Mouse (Mus musculus): ENCODE measurements around the gene Hist1h2bq. TPM values are rescaled to one million over a fixed set of nuclear protein-coding genes. Genes with fewer than 3 reads are reported as not detected.
"Not testable (repeated sequence)": the region's sequence is repeated elsewhere in the genome, so short reads cannot be mapped to it uniquely, and the experiment has no call there.

Gene Hist1h2bq
- total and polyA plus RNA-seq, 3 experiments = 6.2 to 2,195 TPM; not detected in 1

GRCm38 (mm10) chr13:21833461-21833860 lies 23.5 kb upstream of the Hist1h2bq start, which contains the start of the genes Hist1h2ap and Hist1h2br:
Gene Hist1h2ap, minus strand, starts transcription at chr13:21833507.
Gene Hist1h2br, plus strand, starts transcription at chr13:21833743.
- not testable (repeated sequence) for H3K4me3 ChIP-seq (ENCODE audit: control insufficient read depth in 1 of 2, insufficient read depth in 1 of 2, low read depth in 2 of 2, low read length in 2 of 2); H3K9me3 ChIP-seq (replicated peaks; ENCODE audit: insufficient read depth, low read length); H3K27me3 ChIP-seq (ENCODE audit: control insufficient read depth in 1 of 2, insufficient read depth in 2 of 2, low read length in 2 of 2); H3K9ac ChIP-seq (ENCODE audit: control insufficient read depth, low read depth, low read length, poor library complexity, severe bottlenecking); H3K36me3 ChIP-seq (ENCODE audit: control insufficient read depth in 1 of 2, insufficient read depth in 2 of 2, low read length in 2 of 2); H3K79me2 ChIP-seq (ENCODE audit: control insufficient read depth, insufficient read depth, low read length, poor library complexity); H3K4me1 ChIP-seq (ENCODE audit: control insufficient read depth in 1 of 2, insufficient read depth in 2 of 2, low read length in 2 of 2); DNase-seq (ENCODE audit: low read depth, low spot score); H3K27ac ChIP-seq (ENCODE audit: control insufficient read depth, low read depth, low read length)

DNA sequence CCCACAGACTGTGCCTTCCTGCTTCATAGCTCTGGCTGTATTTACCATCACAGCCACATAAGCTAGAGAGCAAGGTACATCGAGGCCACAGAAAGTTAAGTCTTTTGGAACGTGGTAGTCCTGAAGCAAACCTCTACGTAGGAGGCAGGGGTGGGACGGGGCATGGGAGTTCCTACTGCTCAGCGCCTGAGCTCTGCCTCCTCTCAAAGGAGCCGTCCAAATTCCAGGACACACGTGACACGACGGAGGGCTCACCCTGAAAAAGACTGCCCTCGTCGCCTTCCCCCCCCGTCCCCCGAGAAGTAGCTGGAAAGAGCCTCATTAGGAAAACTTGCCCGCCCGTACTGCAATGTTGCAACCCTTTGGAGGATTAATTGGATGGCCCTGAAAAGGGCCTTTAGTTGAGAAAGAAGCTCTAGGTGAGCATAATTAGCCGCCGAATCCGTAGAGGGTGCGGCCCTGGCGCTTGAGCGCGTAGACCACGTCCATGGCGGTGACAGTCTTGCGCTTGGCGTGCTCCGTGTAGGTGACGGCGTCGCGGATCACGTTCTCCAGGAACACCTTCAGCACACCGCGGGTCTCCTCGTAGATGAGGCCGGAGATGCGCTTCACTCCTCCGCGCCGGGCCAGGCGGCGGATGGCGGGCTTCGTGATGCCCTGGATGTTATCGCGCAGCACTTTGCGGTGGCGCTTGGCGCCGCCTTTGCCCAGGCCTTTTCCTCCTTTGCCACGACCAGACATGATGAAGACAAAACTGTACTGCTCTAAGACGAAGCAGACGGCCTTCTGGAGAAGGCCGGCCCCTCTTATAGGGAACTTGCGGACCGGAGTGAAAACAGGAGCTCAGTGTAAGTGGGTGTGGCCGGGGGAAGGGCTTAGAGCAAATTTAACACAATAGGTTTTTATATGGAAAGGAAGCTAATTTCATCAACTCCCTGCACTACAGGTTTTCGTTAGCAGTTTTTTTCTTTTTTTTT lies 21.7 kb upstream of the Hist1h2bq start, which contains the start of gene Hist1h4n:
Gene Hist1h4n, minus strand, starts transcription at position 779 of the 977 bp plus-strand sequence.
- peak within 1 kb of the TSS; percentile 28; the same call in 1 of the 2 replicates for H3K27ac ChIP-seq (ENCODE audit: control insufficient read depth, low read depth, low read length)
- not testable (repeated sequence) for H3K79me2 ChIP-seq (ENCODE audit: control insufficient read depth, insufficient read depth, low read length, poor library complexity); H3K9me3 ChIP-seq (replicated peaks; ENCODE audit: insufficient read depth, low read length); H3K36me3 ChIP-seq (ENCODE audit: control insufficient read depth in 1 of 2, insufficient read depth in 2 of 2, low read length in 2 of 2); H3K9ac ChIP-seq (ENCODE audit: control insufficient read depth, low read depth, low read length, poor library complexity, severe bottlenecking); DNase-seq (ENCODE audit: low read depth, low spot score); H3K27me3 ChIP-seq (ENCODE audit: control insufficient read depth in 1 of 2, insufficient read depth in 2 of 2, low read length in 2 of 2); H3K4me1 ChIP-seq (ENCODE audit: control insufficient read depth in 1 of 2, insufficient read depth in 2 of 2, low read length in 2 of 2); H3K4me3 ChIP-seq (ENCODE audit: control insufficient read depth in 1 of 2, insufficient read depth in 1 of 2, low read depth in 2 of 2, low read length in 2 of 2)
- TF ChIP-seq POLR2A (IDR thresholded peaks at IDR 0.05; ENCODE audit: control insufficient read depth in 1 of 2, insufficient read depth in 1 of 2, low read depth in 1 of 2, low read length in 2 of 2, poor library complexity in 1 of 2) (peak; percentile 20 to 51; a peak in 2 of 4 replicates), ZMIZ1 (IDR thresholded peaks at IDR 0.05; ENCODE audit: low read depth, low read length) (0 out of 2 replicates have a peak, but pooled peaks have one; percentile 41)

- Histone ChIP-seq H3K4me3 (ENCODE audit: control insufficient read depth in 1 of 2, insufficient read depth in 1 of 2, low read depth in 2 of 2, low read length in 2 of 2) (peak overlapping the region in 1 of 2 experiments; percentile 21; a peak in 2 of 4 replicates), H3K79me2 (ENCODE audit: control insufficient read depth, insufficient read depth, low read length, poor library complexity) (no peaks in the 10 kb centered on the region), H3K36me3 (ENCODE audit: control insufficient read depth in 1 of 2, insufficient read depth in 2 of 2, low read length in 2 of 2) (peaks cover 0 to 2% of the 10 kb centered on the region in 2 experiments; a peak in 2 of 4 replicates), H3K4me1 (ENCODE audit: control insufficient read depth in 1 of 2, insufficient read depth in 2 of 2, low read length in 2 of 2) (peaks cover 0 to 5% of the 10 kb centered on the region in 2 experiments; a peak in 2 of 4 replicates), H3K27me3 (ENCODE audit: control insufficient read depth in 1 of 2, insufficient read depth in 2 of 2, low read length in 2 of 2) (no peaks in the 10 kb centered on the region), H3K27ac (ENCODE audit: control insufficient read depth, low read depth, low read length) (peak overlapping the region; percentile 45), H3K9me3 (replicated peaks; ENCODE audit: insufficient read depth, low read length) (no peaks in the 10 kb centered on the region), H3K9ac (ENCODE audit: control insufficient read depth, low read depth, low read length, poor library complexity, severe bottlenecking) (peak overlapping the region; percentile 60)
- DNase-seq (ENCODE audit: low read depth, low spot score) = peak; percentile 43
- TF ChIP-seq TCF12 (IDR thresholded peaks at IDR 0.05; ENCODE audit: low read depth, low read length) = no peak
- TF ChIP-seq USF1 (IDR thresholded peaks at IDR 0.05; ENCODE audit: low read depth, low read length) = no peak
- TF ChIP-seq MXI1 (IDR thresholded peaks at IDR 0.05; ENCODE audit: low read depth, low read length) = no peak
- TF ChIP-seq POLR2AphosphoS2 (IDR thresholded peaks at IDR 0.05; ENCODE audit: low read length) = no peak
- TF ChIP-seq TAL1 (IDR thresholded peaks at IDR 0.05; ENCODE audit: low read length) = no peak
- TF ChIP-seq GABPA (IDR thresholded peaks at IDR 0.05; ENCODE audit: low read depth, low read length) = no peak
- no peak for TF ChIP-seq MEF2A (IDR thresholded peaks at IDR 0.05; ENCODE audit: extremely low read depth, insufficient replicate concordance, low read depth, low read length, poor library complexity, severe bottlenecking)
- no peak for TF ChIP-seq SIN3A (IDR thresholded peaks at IDR 0.05; ENCODE audit: low read length)
- no peak for TF ChIP-seq ZC3H11A (IDR thresholded peaks at IDR 0.05; ENCODE audit: low read depth, low read length)
- TF ChIP-seq JUND (IDR thresholded peaks at IDR 0.05; ENCODE audit: low read depth, low read length) = no peak
- no peak for TF ChIP-seq ZKSCAN1 (IDR thresholded peaks at IDR 0.05; ENCODE audit: low read depth, low read length)
- TF ChIP-seq CHD2 (IDR thresholded peaks at IDR 0.05; ENCODE audit: low read length) = no peak
- TF ChIP-seq ETS1 (IDR thresholded peaks at IDR 0.05; ENCODE audit: low read depth, low read length) = no peak
- no peak for TF ChIP-seq TBP (IDR thresholded peaks at IDR 0.05; ENCODE audit: low read depth, low read length)
- no peak for TF ChIP-seq MAFK (IDR thresholded peaks at IDR 0.05; ENCODE audit: borderline replicate concordance, low read depth, low read length)
- TF ChIP-seq USF2 (IDR thresholded peaks at IDR 0.05; ENCODE audit: borderline replicate concordance in 1 of 2, insufficient read depth in 1 of 2, low read depth in 1 of 2, low read length in 2 of 2) = no peak
- no peak for TF ChIP-seq ZMIZ1 (IDR thresholded peaks at IDR 0.05; ENCODE audit: low read depth, low read length)
Observed at GRCm38 (mm10) chr13:21830344-21830743, 20.3 kb upstream of the Hist1h2bq start.

Data from MEL (cell line).